Mouse (Mus musculus) cerebellum, adult 2 months (tissue): ENCODE measurements around the gene Efcab12.
A peak's percentile ranks its signal among the peaks of the same experiment; 100 is the strongest.
"Not testable (repeated sequence)": the region's sequence is repeated elsewhere in the genome, so short reads cannot be mapped to it uniquely, and the experiment has no call there.

Source experiments
- CTCF ChIP-seq: fragments of 200-500 bp; IDR thresholded peaks from 2 replicates; pipeline ENCODE4 v1.5.1; 2011; ENCODE audit warnings: low read depth, mild to moderate bottlenecking, control low read depth, low read length, moderate library complexity, borderline replicate concordance; ENCODE audit not compliant: insufficient read depth
- POLR2A ChIP-seq: fragments of 200-500 bp; IDR thresholded peaks from 2 replicates; pipeline ENCODE4 v1.6.1; 2011; ENCODE audit warnings: low read length, control low read depth, borderline replicate concordance; ENCODE audit not compliant: insufficient read depth

- peak; percentile 57 for TF ChIP-seq CTCF
- not testable (repeated sequence) for TF ChIP-seq POLR2A
Measured at GRCm38 (mm10) chr6:115823850-115824464, 14.3 kb downstream of the Efcab12 start.
